Mouse (Mus musculus) B cell, adult 62 days (primary cell): ENCODE measurements around the gene Adamts8. TPM values are rescaled to one million over a fixed set of nuclear protein-coding genes. Genes with fewer than 3 reads are reported as not detected.

Source experiments
- total RNA-seq: library from RNA; stranded (reverse); gene quantifications from 4 replicates; pipeline ENCODE4 v1.2.4, GENCODE M21; 2023

The Adamts8 gene
- not detected in 4 replicates for total RNA-seq

DNA sequence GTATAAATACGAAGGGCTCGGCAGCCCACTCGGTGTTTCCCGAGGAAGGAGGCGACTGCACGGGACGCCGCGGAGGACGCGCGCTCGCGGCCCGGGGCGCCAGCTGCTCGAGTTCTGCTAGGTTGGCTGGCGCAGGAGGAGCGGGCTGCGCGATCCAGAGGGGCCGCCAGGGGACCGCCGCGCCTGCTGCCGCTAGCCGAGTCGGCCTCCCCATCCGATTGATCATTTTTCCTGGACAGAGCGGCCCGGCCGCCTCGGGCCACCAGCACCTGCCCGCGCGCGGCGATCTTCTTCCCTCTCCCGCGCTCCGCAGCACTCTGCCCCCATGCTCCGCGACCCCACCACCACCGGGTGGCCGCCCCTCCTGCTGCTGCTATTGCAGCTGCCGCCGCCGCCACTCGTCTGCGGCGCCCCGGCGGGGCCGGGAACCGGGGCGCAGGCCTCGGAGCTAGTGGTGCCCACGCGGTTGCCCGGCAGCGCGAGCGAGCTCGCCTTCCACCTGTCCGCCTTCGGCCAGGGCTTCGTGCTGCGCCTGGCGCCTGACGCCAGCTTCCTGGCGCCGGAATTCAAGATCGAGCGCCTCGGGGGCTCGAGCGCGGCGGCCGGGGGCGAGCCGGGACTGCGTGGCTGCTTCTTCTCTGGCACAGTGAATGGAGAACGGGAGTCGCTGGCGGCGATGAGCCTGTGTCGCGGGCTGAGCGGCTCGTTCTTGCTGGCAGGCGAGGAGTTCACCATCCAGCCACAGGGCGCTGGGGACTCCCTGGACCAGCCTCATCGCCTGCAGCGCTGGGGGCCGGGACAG lies at the start of gene Adamts8:
Adamts8 (plus strand) TSS at position 51 of the 802 bp plus-strand sequence.

DNA sequence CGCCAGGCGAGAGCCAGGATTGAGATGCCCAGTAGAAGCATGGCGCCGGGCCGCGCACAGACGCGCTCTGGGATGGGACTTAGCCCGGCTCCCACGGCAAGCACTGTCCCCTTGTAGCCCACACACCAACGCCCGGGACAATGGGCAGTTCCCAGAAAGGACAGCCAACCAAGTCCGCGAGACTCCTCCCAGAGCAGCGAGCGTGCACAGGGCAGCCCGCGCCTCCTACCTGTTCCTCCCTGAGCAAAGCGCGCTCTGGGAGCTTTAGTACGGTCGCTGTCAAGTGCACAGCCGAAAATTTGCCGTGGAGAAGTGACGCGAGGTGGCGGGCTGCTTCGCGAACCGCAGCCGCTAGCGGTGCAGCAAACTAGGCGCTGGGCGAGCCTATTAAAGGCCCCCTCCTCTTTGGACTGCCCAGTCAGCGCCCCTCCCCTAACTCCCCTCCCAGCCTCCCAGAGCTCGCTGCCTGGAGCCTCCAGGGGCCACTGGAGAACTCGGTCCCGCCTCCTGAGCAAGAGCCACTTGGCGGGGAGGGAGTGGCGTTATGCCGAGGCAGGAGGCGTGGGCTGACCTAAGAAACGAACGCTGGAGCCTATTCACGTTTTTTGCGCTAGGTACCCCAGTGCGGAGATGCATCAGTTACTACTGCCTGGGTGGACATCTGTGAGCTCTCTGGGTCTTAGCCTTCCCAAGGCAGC lies 20.0 kb upstream of the Adamts8 start, which contains the start of gene Adamts15:
Adamts15 (minus strand) TSS at position 256 of the 698 bp plus-strand sequence.

Other genes starting within 250 kb of the Adamts8 start
- 0.15 TPM in 1 of 4 replicates, not detected in the others for gene Adamts15, start 20.1 kb upstream of the Adamts8 start, total RNA-seq
- gene Zbtb44, start 88.1 kb downstream of the Adamts8 start, total RNA-seq = 50.1 to 54.2 TPM (median 52.7 TPM) in 4 replicates
- gene St14, start 189.3 kb downstream of the Adamts8 start, total RNA-seq = 15.2 to 19.7 TPM (median 18.9 TPM) in 4 replicates